Mouse (Mus musculus) heart, adult 9 months (tissue): ENCODE results near the gene Klhl6.

Experiments used
- DNase-seq, 2 experiments: peaks; one replicate each; pipeline ENCODE4 v3.0.0; 2022; ENCODE audit warnings: low spot score in 2 of 2

Gene Klhl6

GRCm38 (mm10) chr16:19969506-19969905, 13.3 kb downstream of the Klhl6 start:
- peak in 1 of 2 experiments; percentile 33 for DNase-seq

- DNase-seq = no peak
Measured at GRCm38 (mm10) chr16:19968666-19969065, 14.2 kb downstream of the Klhl6 start.

GRCm38 (mm10) chr16:19967897-19968392, 14.9 kb downstream of the Klhl6 start:
- DNase-seq = no peak

GRCm38 (mm10) chr16:19966976-19967375, 15.9 kb downstream of the Klhl6 start:
- peak; percentile 24 to 60 for DNase-seq

GRCm38 (mm10) chr16:19966437-19966836, 16.4 kb downstream of the Klhl6 start:
- no peak for DNase-seq

GRCm38 (mm10) chr16:19962951-19963350, 19.9 kb downstream of the Klhl6 start:
- DNase-seq = peak; percentile 30 to 51

- no peak for DNase-seq
Measured at GRCm38 (mm10) chr16:19961070-19961469, 21.8 kb downstream of the Klhl6 start.

- peak; percentile 12 to 40 for DNase-seq
Measured at GRCm38 (mm10) chr16:19960407-19961058, 22.3 kb downstream of the Klhl6 start.

GRCm38 (mm10) chr16:19957051-19957450, 25.8 kb downstream of the Klhl6 start:
- DNase-seq = no peak

- DNase-seq = no peak
Measured at GRCm38 (mm10) chr16:19947336-19947735, 35.5 kb downstream of the Klhl6 start.

GRCm38 (mm10) chr16:19946578-19947298, 36.1 kb downstream of the Klhl6 start:
- DNase-seq = no peak

- no peak for DNase-seq
Measured at GRCm38 (mm10) chr16:19920823-19921222, 62.0 kb downstream of the Klhl6 start.

- no peak for DNase-seq
Measured at GRCm38 (mm10) chr16:19918286-19918685, 64.6 kb downstream of the Klhl6 start.

- no peak for DNase-seq
Measured at GRCm38 (mm10) chr16:19912582-19912981, 70.3 kb downstream of the Klhl6 start.

- DNase-seq = no peak
Measured at GRCm38 (mm10) chr16:19908291-19908690, 74.5 kb downstream of the Klhl6 start.

- DNase-seq = peak in 1 of 2 experiments; percentile 41
Measured at GRCm38 (mm10) chr16:19907103-19907502, 75.7 kb downstream of the Klhl6 start.

- DNase-seq = no peak
Measured at GRCm38 (mm10) chr16:19904734-19905479, 77.9 kb downstream of the Klhl6 start.

GRCm38 (mm10) chr16:19903792-19904191, 79.0 kb downstream of the Klhl6 start:
- DNase-seq = no peak
